ENCODE assay signal across 10 mouse cellular contexts in genomic region chr6:71706871-71707270, GRCm38 (mm10). TPM values are rescaled to one million over a fixed set of nuclear protein-coding genes. Genes with fewer than 3 reads are reported as not detected.
DNase-seq lines count a peak whose midpoint lies in the region; ATAC-seq lines count a peak whose summit lies in the region.
"Had no signal": no experiment of that assay in that cellular context is flagged by ENCODE, and none has a peak within 500 bp of the region (broad histone marks: within the 10 kb centered on the region; RNA-seq: fewer than 3 reads in every experiment).

No protein-coding gene starts in this region.

- peaks cover 13% of the 10 kb centered on the region for H3K4me1 ChIP-seq in forebrain, embryonic 16.5 days (replicated peaks; ENCODE audit: control insufficient read depth, insufficient read depth, low read length)
- H3K4me1 ChIP-seq in midbrain, embryonic 10.5 days: peaks cover 19% of the 10 kb centered on the region
- peaks cover 30% of the 10 kb centered on the region for H3K4me1 ChIP-seq in neural tube, embryonic 15.5 days

- DNase-seq in retina, postnatal 1 day: peak; percentile 11
- no peak for DNase-seq in retina, embryonic 14.5 days (ENCODE audit: low spot score)
- DNase-seq in midbrain, embryonic 10.5 days (ENCODE audit: low spot score): peak; percentile 17
- DNase-seq in thymus, postnatal 14 days: no peak

- H3K9me3 ChIP-seq in forebrain, embryonic 16.5 days (ENCODE audit: control insufficient read depth, low read length): no peaks in the 10 kb centered on the region
- no peaks in the 10 kb centered on the region for H3K9me3 ChIP-seq in midbrain, embryonic 10.5 days (replicated peaks)
- H3K9me3 ChIP-seq in neural tube, embryonic 15.5 days (replicated peaks): no peaks in the 10 kb centered on the region

- no peak overlapping the region for H3K4me3 ChIP-seq in forebrain, embryonic 16.5 days (replicated peaks; ENCODE audit: low read length)
- peak overlapping the region; percentile 83; the same call in 1 of the 2 replicates for H3K4me3 ChIP-seq in midbrain, embryonic 10.5 days
- H3K4me3 ChIP-seq in neural tube, embryonic 15.5 days (replicated peaks): peak overlapping the region; percentile 82

- 83% methylated on average over 12 of the region's 12 CpGs for WGBS in forebrain, embryonic 16.5 days
- 85% methylated on average over 12 of the region's 12 CpGs for WGBS in midbrain, embryonic 10.5 days
- 66% methylated on average over 12 of the region's 12 CpGs for WGBS in neural tube, embryonic 15.5 days

- no peak overlapping the region for H3K27ac ChIP-seq in forebrain, embryonic 16.5 days (ENCODE audit: low read length)
- no peak overlapping the region for H3K27ac ChIP-seq in midbrain, embryonic 10.5 days (replicated peaks)
- H3K27ac ChIP-seq in neural tube, embryonic 15.5 days (replicated peaks): peak overlapping the region; percentile 51
- H3K27ac ChIP-seq: liver, embryonic 14.5 days had no signal

- H3K36me3 ChIP-seq in forebrain, embryonic 16.5 days (ENCODE audit: control insufficient read depth, insufficient read depth): no peaks in the 10 kb centered on the region
- no peaks in the 10 kb centered on the region for H3K36me3 ChIP-seq in midbrain, embryonic 10.5 days
- peaks cover 3% of the 10 kb centered on the region; the same call in 1 of the 2 replicates for H3K36me3 ChIP-seq in neural tube, embryonic 15.5 days

- H3K27me3 ChIP-seq in forebrain, embryonic 16.5 days (replicated peaks; ENCODE audit: control insufficient read depth, insufficient read depth, low read length): no peaks in the 10 kb centered on the region
- peaks cover 38% of the 10 kb centered on the region for H3K27me3 ChIP-seq in midbrain, embryonic 10.5 days (ENCODE audit: low read depth, poor library complexity, severe bottlenecking)
- no peaks in the 10 kb centered on the region for H3K27me3 ChIP-seq in neural tube, embryonic 15.5 days (replicated peaks)

- peak overlapping the region; percentile 77 for H3K4me2 ChIP-seq in forebrain, embryonic 16.5 days (ENCODE audit: low read length)
- peak overlapping the region; percentile 87 for H3K4me2 ChIP-seq in neural tube, embryonic 15.5 days

- no peak for ATAC-seq in forebrain, embryonic 16.5 days
- ATAC-seq in neural tube, embryonic 15.5 days (ENCODE audit: low FRiP score): no peak
- no peak for ATAC-seq in megakaryocyte progenitor cell, adult 5-6 weeks (replicated peaks; ENCODE audit: poor library complexity)
- ATAC-seq: inflammation-experienced regulatory T-cells, adult 6 months had no signal

- no peak overlapping the region for H3K9ac ChIP-seq in forebrain, embryonic 16.5 days (replicated peaks; ENCODE audit: low read depth, low read length)
- no peak overlapping the region for H3K9ac ChIP-seq in neural tube, embryonic 15.5 days (replicated peaks)
- H3K9ac ChIP-seq: liver, embryonic 14.5 days had no signal

RNA-seq across cellular contexts. Expression of gene Reep1, which starts 0.5 kb away (rescaled TPM):
- 217 and 239 TPM in 2 replicates for polyA plus RNA-seq in forebrain, embryonic 16.5 days (2015; fragmentation: Nextera tagmentation; extraction: Ambion mirVana)
- polyA plus RNA-seq in midbrain, embryonic 10.5 days (2016; fragmentation: Nextera tagmentation; extraction: Ambion mirVana): 33.3 and 53.5 TPM in 2 replicates
- polyA plus RNA-seq in neural tube, embryonic 15.5 days (2015; fragmentation: Nextera tagmentation; extraction: Ambion mirVana): 255 and 285 TPM in 2 replicates
- 0.32 and 1.1 TPM in 2 replicates for total RNA-seq in megakaryocyte progenitor cell, adult 5-6 weeks (2015)
- total RNA-seq in megakaryocyte progenitor cell, adult 5-6 weeks (2017): 0.71 and 1.0 TPM in 2 replicates
- polyA plus RNA-seq: erythroblast, embryonic 14.5 days had no signal

Comparison
In these comparisons a context has a peak if more than half of its experiments do, and no peak if none do; other contexts are left out.
1. DNase-seq: peak in retina, postnatal 1 day (single experiment) and midbrain, embryonic 10.5 days (single experiment); none in retina, embryonic 14.5 days (single experiment) and thymus, postnatal 14 days (single experiment).